Mouse (Mus musculus): ENCODE results near the gene Thrb.

Thrb gene

GRCm38 (mm10) chr14:17713297-17713904 lies 53.3 kb downstream of the Thrb start:
- DNase-seq (ENCODE audit: low read depth, low spot score): no peak

GRCm38 (mm10) chr14:17719494-17719893 lies 59.4 kb downstream of the Thrb start:
- DNase-seq (ENCODE audit: low read depth, low spot score): no peak

GRCm38 (mm10) chr14:17722824-17723445 lies 62.9 kb downstream of the Thrb start:
- DNase-seq (ENCODE audit: low read depth, low spot score): no peak

GRCm38 (mm10) chr14:17724577-17724976 lies 64.5 kb downstream of the Thrb start:
- no peak for DNase-seq (ENCODE audit: low read depth, low spot score)

- DNase-seq (ENCODE audit: low read depth, low spot score): no peak
These were observed 66.8 kb downstream of the Thrb start for GRCm38 (mm10) chr14:17726906-17727305.

GRCm38 (mm10) chr14:17727878-17728277 lies 67.8 kb downstream of the Thrb start:
- no peak for DNase-seq (ENCODE audit: low read depth, low spot score)

- DNase-seq (ENCODE audit: low read depth, low spot score): no peak
These were observed 68.8 kb downstream of the Thrb start for GRCm38 (mm10) chr14:17728889-17729288.

GRCm38 (mm10) chr14:17731020-17731419 lies 71.0 kb downstream of the Thrb start:
- DNase-seq (ENCODE audit: low read depth, low spot score): no peak

GRCm38 (mm10) chr14:17733077-17733778 lies 73.2 kb downstream of the Thrb start:
- no peak for DNase-seq (ENCODE audit: low read depth, low spot score)

- no peak for DNase-seq (ENCODE audit: low read depth, low spot score)
These were observed 73.7 kb downstream of the Thrb start for GRCm38 (mm10) chr14:17733779-17734137.

- DNase-seq (ENCODE audit: low read depth, low spot score): no peak
These were observed 75.4 kb downstream of the Thrb start for GRCm38 (mm10) chr14:17735440-17735839.

- no peak for DNase-seq (ENCODE audit: low read depth, low spot score)
These were observed 80.8 kb downstream of the Thrb start for GRCm38 (mm10) chr14:17740903-17741302.

GRCm38 (mm10) chr14:17742264-17742663 lies 82.2 kb downstream of the Thrb start:
- DNase-seq (ENCODE audit: low read depth, low spot score): no peak

GRCm38 (mm10) chr14:17742902-17743712 lies 83.0 kb downstream of the Thrb start:
- no peak for DNase-seq (ENCODE audit: low read depth, low spot score)

GRCm38 (mm10) chr14:17743713-17744158 lies 83.7 kb downstream of the Thrb start:
- DNase-seq (ENCODE audit: low read depth, low spot score): no peak

GRCm38 (mm10) chr14:17747922-17748321 lies 87.9 kb downstream of the Thrb start:
- DNase-seq (ENCODE audit: low read depth, low spot score): peak; percentile 20

GRCm38 (mm10) chr14:17748945-17749344 lies 88.9 kb downstream of the Thrb start:
- no peak for DNase-seq (ENCODE audit: low read depth, low spot score)

GRCm38 (mm10) chr14:17751911-17752310 lies 91.8 kb downstream of the Thrb start:
- DNase-seq (ENCODE audit: low read depth, low spot score): no peak

GRCm38 (mm10) chr14:17753429-17753828 lies 93.4 kb downstream of the Thrb start:
- no peak for DNase-seq (ENCODE audit: low read depth, low spot score)

GRCm38 (mm10) chr14:17756732-17757131 lies 96.7 kb downstream of the Thrb start:
- no peak for DNase-seq (ENCODE audit: low read depth, low spot score)

- DNase-seq (ENCODE audit: low read depth, low spot score): no peak
These were observed 107.9 kb downstream of the Thrb start for GRCm38 (mm10) chr14:17767987-17768386.

GRCm38 (mm10) chr14:17774404-17774803 lies 114.3 kb downstream of the Thrb start:
- no peak for DNase-seq (ENCODE audit: low read depth, low spot score)
